Mouse (Mus musculus): Measurements from ENCODE around the gene Foxp1.

- TF ChIP-seq CTCF (IDR thresholded peaks at IDR 0.05; ENCODE audit: control insufficient read depth, insufficient read depth, low read length): no peak
- TF ChIP-seq POLR2A (IDR thresholded peaks at IDR 0.05; ENCODE audit: borderline replicate concordance, control insufficient read depth, low read depth, low read length): no peak
Measured at GRCm38 (mm10) chr6:98980432-98980831, 542.1 kb downstream of the Foxp1 start.

Data from bone marrow, adult 2 months (tissue).